Mouse (Mus musculus): ENCODE data around the gene Tbc1d1. TPM values are rescaled to one million over a fixed set of nuclear protein-coding genes. Genes with fewer than 3 reads are reported as not detected.

The Tbc1d1 gene
- total and polyA plus RNA-seq, 3 experiments = 26.0 to 38.6 (median 31.9) TPM

DNA sequence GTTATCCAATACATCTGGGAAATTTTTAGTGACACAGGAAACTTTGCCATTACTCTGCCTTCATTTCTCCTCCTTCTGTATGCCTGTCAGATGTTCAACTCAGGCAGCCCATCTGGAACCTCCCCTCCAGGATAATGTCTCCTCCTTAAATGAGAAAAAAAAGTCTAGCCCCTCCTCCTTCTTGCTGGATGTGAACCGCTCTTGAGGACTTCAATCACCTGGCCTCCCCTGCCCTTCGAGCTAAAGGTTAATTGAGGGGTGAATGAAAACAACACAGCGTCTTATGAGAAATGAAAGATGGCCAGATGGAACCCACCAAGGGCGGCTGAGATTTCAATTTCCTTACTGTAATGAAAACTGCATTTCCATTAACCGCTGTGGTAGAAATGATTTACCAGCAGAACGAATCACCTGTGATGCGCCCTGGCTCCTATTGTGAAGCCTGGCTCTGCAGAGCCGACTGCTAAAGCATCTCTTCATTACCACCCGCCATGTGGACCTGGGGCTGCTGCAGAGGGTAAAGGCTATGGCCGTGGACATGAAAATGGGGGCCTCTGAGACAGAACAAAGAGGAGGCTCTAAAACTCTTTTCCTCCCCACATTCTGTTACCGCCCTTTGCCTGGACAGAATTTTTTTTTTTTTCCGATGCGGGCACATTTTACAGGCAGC is 216.3 kb downstream of the Tbc1d1 start:
- Histone ChIP-seq H3K9ac (ENCODE audit: insufficient read depth, low read depth) (no peak overlapping the region), H3K9me3 (replicated peaks; ENCODE audit: low read length) (no peaks in the 10 kb centered on the region), H3K4me1 (ENCODE audit: control insufficient read depth in 1 of 2, insufficient read depth in 2 of 2) (peaks cover 2 to 16% of the 10 kb centered on the region in 2 experiments; a peak in 2 of 4 replicates), H3K36me3 (replicated peaks in 1 of 2; ENCODE audit: control insufficient read depth in 1 of 2, insufficient read depth in 1 of 2, low read length in 1 of 2) (no peaks in the 10 kb centered on the region), H3K79me2 (replicated peaks; ENCODE audit: control insufficient read depth, extremely low read depth, insufficient read depth, poor library complexity, severe bottlenecking) (no peaks in the 10 kb centered on the region), H3K27me3 (replicated peaks) (no peaks in the 10 kb centered on the region), H3K4me3 (replicated peaks in 1 of 3; ENCODE audit: low read depth in 2 of 3, low read length in 2 of 3, poor library complexity in 1 of 3) (no peak overlapping the region), H3K27ac (ENCODE audit: insufficient read depth, low read depth) (no peak overlapping the region), H3K4me2 (ENCODE audit: insufficient read depth, low read depth, poor library complexity, severe bottlenecking) (no peak overlapping the region)
- DNase-seq (ENCODE audit: extremely low read depth) = no peak
- in situ Hi-C loops (cut with MboI; ENCODE audit: low pct_ligation_motif_present, low pct_unique_long_range_greater_than_20kb, low sequenced_read_pairs) = no loop called here
- dilution Hi-C loops (cut with MboI; ENCODE audit: extremely low pct_ligation_motif_present, extremely low pct_unique_long_range_greater_than_20kb, low sequenced_read_pairs) = no loop called here
- TF ChIP-seq MAZ (IDR thresholded peaks at IDR 0.05; ENCODE audit: low read depth, low read length) (no peak), RAD21 (IDR thresholded peaks at IDR 0.05; ENCODE audit: low read depth, low read length) (no peak), E2F4 (IDR thresholded peaks at IDR 0.05; ENCODE audit: insufficient replicate concordance, low read depth, low read length) (no peak), USF2 (conservative IDR thresholded peaks at IDR 0.05; ENCODE audit: low read depth, low read length) (no peak), MEF2A (IDR thresholded peaks at IDR 0.05; ENCODE audit: borderline replicate concordance, low read depth, low read length) (no peak), MYC (IDR thresholded peaks at IDR 0.05; ENCODE audit: low read depth, low read length) (no peak), SIN3A (IDR thresholded peaks at IDR 0.05; ENCODE audit: low read length) (no peak), TCF12 (IDR thresholded peaks at IDR 0.05; ENCODE audit: low read depth, low read length) (no peak), POLR2A (IDR thresholded peaks at IDR 0.05; ENCODE audit: low read depth, low read length) (no peak), POLR2AphosphoS2 (IDR thresholded peaks at IDR 0.05; ENCODE audit: low read depth, low read length) (no peak), CHD2 (IDR thresholded peaks at IDR 0.05; ENCODE audit: low read length) (no peak), MXI1 (IDR thresholded peaks at IDR 0.05; ENCODE audit: low read depth, low read length) (no peak), MAX (IDR thresholded peaks at IDR 0.05; ENCODE audit: low read length) (no peak), ELF1 (IDR thresholded peaks at IDR 0.05; ENCODE audit: low read depth, low read length) (no peak)

GRCm38 (mm10) chr5:64373695-64374094 is 217.6 kb downstream of the Tbc1d1 start:
- H3K27ac ChIP-seq (ENCODE audit: insufficient read depth, low read depth) = no peak overlapping the region
- in situ Hi-C loops (cut with MboI; ENCODE audit: low pct_ligation_motif_present, low pct_unique_long_range_greater_than_20kb, low sequenced_read_pairs) = no loop called here
- peaks cover 5 to 24% of the 10 kb centered on the region in 2 experiments; a peak in 3 of 4 replicates for H3K4me1 ChIP-seq (ENCODE audit: control insufficient read depth in 1 of 2, insufficient read depth in 2 of 2)
- H3K36me3 ChIP-seq (replicated peaks in 1 of 2; ENCODE audit: control insufficient read depth in 1 of 2, insufficient read depth in 1 of 2, low read length in 1 of 2) = no peaks in the 10 kb centered on the region
- DNase-seq (ENCODE audit: extremely low read depth) = no peak
- H3K4me2 ChIP-seq (ENCODE audit: insufficient read depth, low read depth, poor library complexity, severe bottlenecking) = no peak overlapping the region
- TF ChIP-seq NELFE (IDR thresholded peaks at IDR 0.05; ENCODE audit: low read depth, low read length) = no peak
- TF ChIP-seq ELF1 (IDR thresholded peaks at IDR 0.05; ENCODE audit: low read depth, low read length) = no peak
- TF ChIP-seq MAZ (IDR thresholded peaks at IDR 0.05; ENCODE audit: low read depth, low read length) = no peak
- no peak for TF ChIP-seq EP300 (IDR thresholded peaks at IDR 0.05; ENCODE audit: low read length)
- TF ChIP-seq ETS1 (conservative IDR thresholded peaks at IDR 0.05; ENCODE audit: low read depth, low read length) = no peak
- no peak for TF ChIP-seq PAX5 (IDR thresholded peaks at IDR 0.05; ENCODE audit: low read length)
- no peak for TF ChIP-seq RCOR1 (conservative IDR thresholded peaks at IDR 0.05; ENCODE audit: low read depth, low read length)
- no peak for TF ChIP-seq TBP (conservative IDR thresholded peaks at IDR 0.05; ENCODE audit: low read depth, low read length)
- dilution Hi-C loops (cut with MboI; ENCODE audit: extremely low pct_ligation_motif_present, extremely low pct_unique_long_range_greater_than_20kb, low sequenced_read_pairs) = no loop called here
- H3K79me2 ChIP-seq (replicated peaks; ENCODE audit: control insufficient read depth, extremely low read depth, insufficient read depth, poor library complexity, severe bottlenecking) = no peaks in the 10 kb centered on the region
- H3K27me3 ChIP-seq (replicated peaks) = no peaks in the 10 kb centered on the region
- H3K9me3 ChIP-seq (replicated peaks; ENCODE audit: low read length) = no peaks in the 10 kb centered on the region
- no peak overlapping the region for H3K9ac ChIP-seq (ENCODE audit: insufficient read depth, low read depth)
- no peak overlapping the region for H3K4me3 ChIP-seq (replicated peaks in 1 of 3; ENCODE audit: low read depth in 2 of 3, low read length in 2 of 3, poor library complexity in 1 of 3)
